ENCODE assay signal across 9 mouse cellular contexts in the genomic region with DNA sequence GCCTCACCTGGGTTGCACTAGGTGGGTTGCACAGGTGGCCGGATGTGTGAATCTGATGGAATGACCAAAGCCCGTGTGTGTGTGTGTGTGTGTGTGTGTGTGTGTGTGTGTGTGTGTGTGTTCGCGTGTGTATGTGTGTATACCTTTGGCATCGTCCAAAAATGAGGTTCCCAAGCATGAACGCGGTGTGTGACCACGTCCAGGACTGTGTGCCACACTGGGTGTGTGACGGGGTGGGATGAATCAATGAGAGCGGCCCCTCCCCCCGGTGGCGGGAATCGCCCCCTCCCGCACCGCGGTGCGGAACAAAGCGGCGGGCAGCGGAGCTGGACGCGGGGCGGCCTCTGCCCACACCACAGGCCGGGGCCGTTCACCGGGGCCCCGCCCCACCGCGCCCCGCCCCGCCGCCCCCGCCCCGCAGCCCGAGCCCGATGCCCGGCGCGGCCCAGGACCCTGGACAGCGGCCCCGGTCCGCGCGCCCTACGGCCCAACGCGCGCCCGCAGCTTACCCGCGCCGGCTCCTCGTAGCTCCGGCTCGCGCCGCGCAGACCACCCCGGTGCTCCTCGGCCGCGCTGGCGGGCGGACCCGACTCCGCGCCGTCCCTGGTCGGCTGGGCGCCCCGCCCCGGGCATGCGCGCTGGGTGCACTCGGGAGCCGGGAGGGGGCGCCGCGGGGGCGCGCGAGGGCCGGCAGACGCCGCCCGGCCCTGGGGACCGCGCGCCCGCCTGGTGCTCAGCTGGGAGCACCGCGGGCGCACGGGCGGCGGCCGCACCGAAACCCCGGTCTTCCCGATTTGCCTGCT. TPM values are rescaled to one million over a fixed set of nuclear protein-coding genes. Genes with fewer than 3 reads are reported as not detected.
DNase-seq lines count a peak whose midpoint lies in the region; ATAC-seq lines count a peak whose summit lies in the region.
"Had no signal": no experiment of that assay in that cellular context is flagged by ENCODE, and none has a peak within 500 bp of the region (broad histone marks: within the 10 kb centered on the region; RNA-seq: fewer than 3 reads in every experiment).

No protein-coding gene starts in this region.

- DNase-seq in ovary, adult 18-20 months (ENCODE audit: low spot score) = peak; percentile 27
- no peak for DNase-seq in ovary, postnatal 10 days (ENCODE audit: low spot score)
- DNase-seq in cerebellum, adult 11-12 months = peak; percentile 84
- peak; percentile 88 for DNase-seq in forebrain, embryonic 11.5 days (ENCODE audit: low spot score)
- peak; percentile 49 for DNase-seq in mesoderm, embryonic 11.5 days (ENCODE audit: low read depth, low spot score)

- H3K9ac ChIP-seq in forebrain, embryonic 11.5 days (ENCODE audit: low read length) = peak overlapping the region; percentile 70
- no peak overlapping the region for H3K9ac ChIP-seq in kidney, embryonic 15.5 days
- no peak overlapping the region; the same call in 1 of the 2 replicates for H3K9ac ChIP-seq in stomach, embryonic 14.5 days (replicated peaks; ENCODE audit: low read depth, low read length)

- 1% methylated on average over 67 of the region's 100 CpGs for WGBS in forebrain, embryonic 11.5 days
- 2% methylated on average over 51 of the region's 100 CpGs for WGBS in kidney, embryonic 15.5 days
- 2% methylated on average over 38 of the region's 100 CpGs for WGBS in stomach, embryonic 14.5 days

- no peaks in the 10 kb centered on the region for H3K9me3 ChIP-seq in forebrain, embryonic 11.5 days (ENCODE audit: control insufficient read depth, low read length)
- H3K9me3 ChIP-seq in kidney, embryonic 15.5 days (replicated peaks) = no peaks in the 10 kb centered on the region
- no peaks in the 10 kb centered on the region for H3K9me3 ChIP-seq in stomach, embryonic 14.5 days (ENCODE audit: control insufficient read depth, low read depth, low read length)

- peak overlapping the region; percentile 59 for H3K27ac ChIP-seq in forebrain, embryonic 11.5 days (ENCODE audit: low read depth, low read length)
- H3K27ac ChIP-seq in kidney, embryonic 15.5 days = no peak overlapping the region
- no peak overlapping the region for H3K27ac ChIP-seq in stomach, embryonic 14.5 days (ENCODE audit: low read length)

- peaks cover 16% of the 10 kb centered on the region for H3K27me3 ChIP-seq in forebrain, embryonic 11.5 days (ENCODE audit: control insufficient read depth, insufficient read depth, low read length)
- H3K27me3 ChIP-seq in kidney, embryonic 15.5 days = peaks cover 68% of the 10 kb centered on the region
- peaks cover 2% of the 10 kb centered on the region; the same call in 1 of the 2 replicates for H3K27me3 ChIP-seq in stomach, embryonic 14.5 days (ENCODE audit: control insufficient read depth, insufficient read depth, low read length)

- H3K4me2 ChIP-seq in forebrain, embryonic 11.5 days (ENCODE audit: low read depth, low read length, severe bottlenecking) = peak overlapping the region; percentile 67
- peak overlapping the region; percentile 94 for H3K4me2 ChIP-seq in kidney, embryonic 15.5 days
- peak overlapping the region; percentile 93 for H3K4me2 ChIP-seq in stomach, embryonic 14.5 days (replicated peaks; ENCODE audit: low read depth, low read length)

- peak; percentile 90 for ATAC-seq in forebrain, embryonic 11.5 days (replicated peaks; ENCODE audit: low FRiP score)
- peak; percentile 83 for ATAC-seq in kidney, embryonic 15.5 days (replicated peaks; ENCODE audit: low FRiP score)
- peak; percentile 71; the same call in 1 of the 2 replicates for ATAC-seq in stomach, embryonic 14.5 days (ENCODE audit: insufficient number of reproducible peaks, insufficient read depth, low FRiP score, low read depth)
- ATAC-seq in megakaryocyte-erythroid progenitor cell, adult 5-6 weeks (replicated peaks; ENCODE audit: low FRiP score, low TSS enrichment, poor library complexity, severe bottlenecking) = no peak

- H3K4me1 ChIP-seq in forebrain, embryonic 11.5 days (replicated peaks; ENCODE audit: control insufficient read depth, insufficient read depth, low read length) = 0 out of 2 replicates have a peak, but pooled peaks cover 2% of the 10 kb centered on the region
- H3K4me1 ChIP-seq in kidney, embryonic 15.5 days = peaks cover 14% of the 10 kb centered on the region
- H3K4me1 ChIP-seq in stomach, embryonic 14.5 days (ENCODE audit: control insufficient read depth, insufficient read depth, low read length) = peaks cover 5% of the 10 kb centered on the region; the same call in 1 of the 2 replicates

- H3K4me3 ChIP-seq in forebrain, embryonic 11.5 days (ENCODE audit: low read depth, low read length) = peak overlapping the region; percentile 67
- H3K4me3 ChIP-seq in kidney, embryonic 15.5 days (replicated peaks) = peak overlapping the region; percentile 62
- H3K4me3 ChIP-seq in stomach, embryonic 14.5 days (ENCODE audit: low read depth, low read length) = peak overlapping the region; percentile 46

- H3K36me3 ChIP-seq in forebrain, embryonic 11.5 days (ENCODE audit: control insufficient read depth, insufficient read depth, low read length) = no peaks in the 10 kb centered on the region
- no peaks in the 10 kb centered on the region for H3K36me3 ChIP-seq in kidney, embryonic 15.5 days
- H3K36me3 ChIP-seq in stomach, embryonic 14.5 days (ENCODE audit: control insufficient read depth, insufficient read depth, low read length) = no peaks in the 10 kb centered on the region

RNA-seq across cellular contexts. Expression of a gene that starts 0.4 kb away (rescaled TPM):
- 8.2 and 13.5 TPM in 2 replicates for polyA plus RNA-seq in forebrain, embryonic 11.5 days (2014; fragmentation: Nextera tagmentation; extraction: Ambion mirVana)
- 0.14 and 0.27 TPM in 2 replicates for polyA plus RNA-seq in kidney, embryonic 15.5 days (2015; fragmentation: Nextera tagmentation; extraction: Ambion mirVana)
- 0.65 and 0.90 TPM in 2 replicates for polyA plus RNA-seq in stomach, embryonic 14.5 days (2014; fragmentation: Nextera tagmentation; extraction: Ambion mirVana)
- not detected in 2 replicates for total RNA-seq in megakaryocyte-erythroid progenitor cell, adult 5-6 weeks (2014; fragmentation: Nextera tagmentation)
- not detected in 2 replicates for total RNA-seq in megakaryocyte-erythroid progenitor cell, adult 5-6 weeks (2017)
- total RNA-seq: common myeloid progenitor, adult 5-6 weeks had no signal

RNA-seq across cellular contexts. Expression of a gene that starts 17.1 kb away (rescaled TPM):
- polyA plus RNA-seq in forebrain, embryonic 11.5 days (2014; fragmentation: Nextera tagmentation; extraction: Ambion mirVana) = 1.3 and 2.6 TPM in 2 replicates
- 0.15 and 0.29 TPM in 2 replicates for polyA plus RNA-seq in kidney, embryonic 15.5 days (2015; fragmentation: Nextera tagmentation; extraction: Ambion mirVana)
- polyA plus RNA-seq in stomach, embryonic 14.5 days (2014; fragmentation: Nextera tagmentation; extraction: Ambion mirVana) = 0.59 and 0.74 TPM in 2 replicates
- total RNA-seq in megakaryocyte-erythroid progenitor cell, adult 5-6 weeks (2014; fragmentation: Nextera tagmentation) = not detected in 2 replicates
- not detected in 2 replicates for total RNA-seq in megakaryocyte-erythroid progenitor cell, adult 5-6 weeks (2017)
- total RNA-seq: common myeloid progenitor, adult 5-6 weeks had no signal

RNA-seq across cellular contexts. Expression of a gene that starts 34.5 kb away (rescaled TPM):
- polyA plus RNA-seq in forebrain, embryonic 11.5 days (2014; fragmentation: Nextera tagmentation; extraction: Ambion mirVana) = not detected in 2 replicates
- polyA plus RNA-seq in kidney, embryonic 15.5 days (2015; fragmentation: Nextera tagmentation; extraction: Ambion mirVana) = not detected in 2 replicates
- not detected in 2 replicates for polyA plus RNA-seq in stomach, embryonic 14.5 days (2014; fragmentation: Nextera tagmentation; extraction: Ambion mirVana)
- total RNA-seq in megakaryocyte-erythroid progenitor cell, adult 5-6 weeks (2014; fragmentation: Nextera tagmentation) = not detected in 2 replicates
- total RNA-seq in megakaryocyte-erythroid progenitor cell, adult 5-6 weeks (2017) = not detected in 2 replicates
- total RNA-seq: common myeloid progenitor, adult 5-6 weeks had no signal

RNA-seq across cellular contexts. Expression of a gene that starts 39.9 kb away (rescaled TPM):
- 6.9 and 8.1 TPM in 2 replicates for polyA plus RNA-seq in forebrain, embryonic 11.5 days (2014; fragmentation: Nextera tagmentation; extraction: Ambion mirVana)
- polyA plus RNA-seq in kidney, embryonic 15.5 days (2015; fragmentation: Nextera tagmentation; extraction: Ambion mirVana) = 11.4 and 13.4 TPM in 2 replicates
- 7.8 and 11.6 TPM in 2 replicates for polyA plus RNA-seq in stomach, embryonic 14.5 days (2014; fragmentation: Nextera tagmentation; extraction: Ambion mirVana)
- total RNA-seq in megakaryocyte-erythroid progenitor cell, adult 5-6 weeks (2014; fragmentation: Nextera tagmentation) = 1.3 TPM in 1 of 2 replicates, not detected in the other
- total RNA-seq in megakaryocyte-erythroid progenitor cell, adult 5-6 weeks (2017) = 4.1 TPM in 1 of 2 replicates, not detected in the other

RNA-seq across cellular contexts. Expression of a gene that starts 48.0 kb away (rescaled TPM):
- polyA plus RNA-seq in forebrain, embryonic 11.5 days (2014; fragmentation: Nextera tagmentation; extraction: Ambion mirVana) = not detected in 2 replicates
- 5.4 TPM in 2 replicates for polyA plus RNA-seq in kidney, embryonic 15.5 days (2015; fragmentation: Nextera tagmentation; extraction: Ambion mirVana)
- polyA plus RNA-seq in stomach, embryonic 14.5 days (2014; fragmentation: Nextera tagmentation; extraction: Ambion mirVana) = 1.00 and 1.1 TPM in 2 replicates
- not detected in 2 replicates for total RNA-seq in megakaryocyte-erythroid progenitor cell, adult 5-6 weeks (2014; fragmentation: Nextera tagmentation)
- not detected in 2 replicates for total RNA-seq in megakaryocyte-erythroid progenitor cell, adult 5-6 weeks (2017)
- total RNA-seq: common myeloid progenitor, adult 5-6 weeks had no signal
